Mouse (Mus musculus) spleen, adult 2 months (tissue): ENCODE results near the gene Cela2a.

Source experiments
- CTCF ChIP-seq: fragments of 200-500 bp; IDR thresholded peaks from 2 replicates; pipeline ENCODE4 v1.5.1; 2011; ENCODE audit warnings: mild to moderate bottlenecking, inconsistent platforms; ENCODE audit not compliant: insufficient read depth, insufficient read length, insufficient replicate concordance; ENCODE audit errors: extremely low read depth
- POLR2A ChIP-seq: fragments of 200-500 bp; IDR thresholded peaks from 2 replicates; pipeline ENCODE4 v1.6.1; 2011; ENCODE audit warnings: low read depth, low read length, inconsistent platforms

- TF ChIP-seq CTCF (no peak), POLR2A (no peak)
Observed at GRCm38 (mm10) chr4:141765008-141765407, 61.0 kb downstream of the Cela2a start.
